Mouse (Mus musculus): Measurements from ENCODE around the gene Mt4. TPM values are rescaled to one million over a fixed set of nuclear protein-coding genes. Genes with fewer than 3 reads are reported as not detected.

Mt4 gene
- polyA plus RNA-seq, 1 experiment from 2014 or later: not detected

Other genes with a start within 250 kb of the Mt4 start
- gene Amfr, start 124.4 kb upstream of the Mt4 start, polyA plus RNA-seq (2014; fragmentation: Nextera tagmentation; extraction: Ambion mirVana): 49.3 and 58.1 TPM in 2 replicates
- 152 and 164 TPM in 2 replicates for gene Nudt21, start 100.2 kb upstream of the Mt4 start, polyA plus RNA-seq (2014; fragmentation: Nextera tagmentation; extraction: Ambion mirVana)
- 12.4 and 14.2 TPM in 2 replicates for gene Ogfod1, start 100.0 kb upstream of the Mt4 start, polyA plus RNA-seq (2014; fragmentation: Nextera tagmentation; extraction: Ambion mirVana)
- gene Bbs2, start 38.3 kb upstream of the Mt4 start, polyA plus RNA-seq (2014; fragmentation: Nextera tagmentation; extraction: Ambion mirVana): 20.3 and 29.1 TPM in 2 replicates
- gene Mt3, start 15.4 kb downstream of the Mt4 start, polyA plus RNA-seq (2014; fragmentation: Nextera tagmentation; extraction: Ambion mirVana): 11.0 and 13.6 TPM in 2 replicates
- gene Mt2, start 35.5 kb downstream of the Mt4 start, polyA plus RNA-seq (2014; fragmentation: Nextera tagmentation; extraction: Ambion mirVana): 24.1 and 29.3 TPM in 2 replicates
- 90.1 and 101 TPM in 2 replicates for gene Mt1, start 41.9 kb downstream of the Mt4 start, polyA plus RNA-seq (2014; fragmentation: Nextera tagmentation; extraction: Ambion mirVana)
- gene Nup93, start 77.4 kb downstream of the Mt4 start, polyA plus RNA-seq (2014; fragmentation: Nextera tagmentation; extraction: Ambion mirVana): 95.1 and 112 TPM in 2 replicates
- gene Slc12a3, start 192.0 kb downstream of the Mt4 start, polyA plus RNA-seq (2014; fragmentation: Nextera tagmentation; extraction: Ambion mirVana): 0.06 TPM in 1 of 2 replicates, not detected in the other
- gene Herpud1, start 249.2 kb downstream of the Mt4 start, polyA plus RNA-seq (2014; fragmentation: Nextera tagmentation; extraction: Ambion mirVana): 60.8 and 61.0 TPM in 2 replicates